Mouse (Mus musculus) adrenal gland, postnatal 25 days (tissue): ENCODE data around the gene Tmem268. TPM values are rescaled to one million over a fixed set of nuclear protein-coding genes. Genes with fewer than 3 reads are reported as not detected.

Experiments
- DNase-seq: peaks from one replicate; pipeline ENCODE4 v3.0.0; 2021; ENCODE audit warnings: mixed read lengths
- total RNA-seq: library from RNA; stranded (reverse); gene quantifications from 2 replicates; pipeline ENCODE4 v1.2.3, GENCODE M21; 2021

Tmem268 gene
- total RNA-seq, 1 experiment from 2014 or later: 19.8 TPM

DNA sequence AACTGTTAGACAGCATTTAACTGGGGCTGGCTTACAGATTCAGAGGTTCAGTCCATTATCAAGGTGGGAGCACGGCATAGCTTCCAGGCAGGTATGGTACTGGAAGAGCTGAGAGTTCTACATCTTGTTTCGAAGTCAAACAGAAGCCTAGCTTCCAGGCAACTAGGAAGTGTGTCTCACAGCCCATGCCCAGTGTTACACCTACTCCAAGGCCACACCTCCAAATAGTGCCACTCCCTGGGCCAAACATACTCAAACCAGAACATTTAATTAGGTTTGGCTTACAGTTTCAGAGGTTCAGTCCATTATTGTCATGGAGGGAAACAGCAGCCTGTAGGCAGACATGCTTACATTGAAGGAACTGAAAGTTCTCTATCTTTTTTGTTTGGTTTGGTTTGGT is 3.5 kb upstream of the Tmem268 start:
- DNase-seq: no peak

DNA sequence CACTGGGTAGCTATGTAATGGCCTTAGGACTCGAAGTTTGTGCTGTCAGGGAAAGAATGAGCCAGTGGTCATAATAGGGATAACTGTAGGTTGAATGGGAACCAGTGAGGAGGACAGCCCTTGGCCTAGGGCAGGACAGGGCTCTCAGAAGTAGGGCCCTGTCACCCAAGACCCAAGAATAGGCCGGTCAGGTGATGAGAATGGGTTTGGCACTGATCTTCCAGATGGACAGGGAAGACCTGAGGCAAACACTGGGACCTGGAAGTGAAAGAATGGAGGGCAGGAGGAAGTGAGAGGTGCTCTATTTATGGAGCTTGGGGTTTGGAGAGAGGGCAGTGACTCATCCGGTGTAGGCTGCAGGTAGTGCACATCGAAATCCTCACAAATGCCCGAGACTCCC is 1.9 kb upstream of the Tmem268 start:
- no peak for DNase-seq

DNA sequence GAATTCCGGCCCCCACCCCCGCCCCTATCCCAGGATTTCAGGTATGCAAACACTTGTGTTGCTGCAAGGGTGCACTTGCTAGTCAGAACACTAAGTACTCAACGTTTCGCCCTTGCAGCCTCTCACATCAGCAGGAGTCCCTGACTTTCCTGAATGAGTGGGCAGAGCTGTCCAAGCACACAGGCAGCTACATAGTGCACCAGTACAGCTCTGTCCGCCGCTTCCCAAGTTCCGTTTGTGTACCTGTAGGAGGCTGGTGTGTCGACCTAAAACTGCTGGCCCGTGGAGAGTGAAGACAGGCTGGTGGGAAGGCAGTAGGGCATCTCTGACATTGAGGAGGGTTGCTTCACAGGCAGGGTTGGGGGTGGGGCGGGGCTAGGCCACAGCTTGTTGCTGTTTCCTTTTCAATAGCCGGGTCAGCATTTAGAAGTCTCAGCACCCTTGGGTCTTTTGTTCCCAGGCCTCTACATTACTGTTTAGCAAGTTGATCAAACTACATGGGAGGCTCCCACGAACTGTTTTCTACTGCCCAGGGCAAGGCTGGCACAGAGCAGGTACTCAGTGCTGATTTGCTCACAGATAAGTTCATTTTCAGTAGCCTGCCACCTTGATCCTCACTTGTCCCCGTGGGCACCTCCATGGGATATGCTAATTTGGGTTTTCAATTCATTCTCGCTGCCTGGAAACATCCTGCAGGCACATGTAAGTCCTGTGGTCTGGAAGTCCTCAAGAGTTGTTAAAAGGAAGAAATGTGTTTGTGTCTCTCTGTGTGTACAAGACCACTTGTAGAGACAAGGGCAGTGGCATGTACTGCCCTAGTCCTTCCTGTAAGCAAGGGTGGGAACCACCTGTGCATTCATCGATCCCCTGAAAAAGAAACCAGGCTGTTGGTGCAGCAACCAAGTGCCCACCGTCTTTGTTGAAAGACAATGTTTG is 1.2 kb upstream of the Tmem268 start:
- DNase-seq: peak; percentile 28

DNA sequence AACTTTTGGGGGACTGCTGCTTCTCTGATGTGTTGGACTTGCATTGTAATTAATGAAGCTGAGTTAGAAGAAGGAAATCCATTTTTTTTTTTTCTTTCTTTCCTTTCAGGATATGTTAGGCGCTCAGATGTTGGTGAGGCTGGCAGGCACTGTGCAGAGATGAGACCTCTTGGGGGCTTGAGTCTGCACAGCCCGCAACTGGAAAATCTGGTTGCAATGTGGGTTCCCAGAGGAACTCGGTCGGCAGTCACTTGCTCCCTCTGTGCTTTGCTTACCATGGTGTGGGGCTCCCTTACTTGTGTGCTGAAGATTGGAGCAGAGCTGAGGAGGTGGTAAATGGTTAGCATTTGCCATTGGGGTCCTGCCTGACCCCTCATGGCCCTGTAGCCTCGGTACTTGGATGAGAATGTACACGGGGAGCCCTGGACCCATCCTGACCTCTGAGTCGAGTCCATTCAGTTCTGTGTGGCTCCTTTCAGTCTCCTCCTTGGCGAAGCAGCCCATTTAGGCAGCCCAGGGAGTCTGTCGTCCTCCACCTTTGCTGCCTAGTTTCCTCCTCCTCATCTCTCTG is 631 bp downstream of the Tmem268 start:
- no peak for DNase-seq

DNA sequence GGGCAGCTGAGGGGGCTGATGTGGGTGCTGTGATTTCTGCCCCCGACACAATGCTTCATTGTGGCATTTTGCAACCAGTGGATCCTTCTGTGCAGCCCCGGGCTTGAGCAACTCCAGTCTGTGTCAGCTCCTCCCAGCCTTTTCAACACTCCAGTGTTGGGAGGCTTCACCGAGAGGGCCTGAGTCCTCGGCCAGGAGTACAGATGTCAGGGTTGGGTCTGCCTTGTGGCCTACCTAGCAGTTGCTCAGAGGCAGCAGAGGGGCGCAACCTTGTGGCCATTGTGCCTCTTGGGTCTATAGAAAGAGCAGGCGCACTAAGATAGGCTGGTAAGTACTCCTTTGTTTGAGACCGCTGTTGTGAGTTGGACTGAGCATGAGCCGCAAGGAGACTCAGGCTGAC is 1.5 kb downstream of the Tmem268 start:
- no peak for DNase-seq

DNA sequence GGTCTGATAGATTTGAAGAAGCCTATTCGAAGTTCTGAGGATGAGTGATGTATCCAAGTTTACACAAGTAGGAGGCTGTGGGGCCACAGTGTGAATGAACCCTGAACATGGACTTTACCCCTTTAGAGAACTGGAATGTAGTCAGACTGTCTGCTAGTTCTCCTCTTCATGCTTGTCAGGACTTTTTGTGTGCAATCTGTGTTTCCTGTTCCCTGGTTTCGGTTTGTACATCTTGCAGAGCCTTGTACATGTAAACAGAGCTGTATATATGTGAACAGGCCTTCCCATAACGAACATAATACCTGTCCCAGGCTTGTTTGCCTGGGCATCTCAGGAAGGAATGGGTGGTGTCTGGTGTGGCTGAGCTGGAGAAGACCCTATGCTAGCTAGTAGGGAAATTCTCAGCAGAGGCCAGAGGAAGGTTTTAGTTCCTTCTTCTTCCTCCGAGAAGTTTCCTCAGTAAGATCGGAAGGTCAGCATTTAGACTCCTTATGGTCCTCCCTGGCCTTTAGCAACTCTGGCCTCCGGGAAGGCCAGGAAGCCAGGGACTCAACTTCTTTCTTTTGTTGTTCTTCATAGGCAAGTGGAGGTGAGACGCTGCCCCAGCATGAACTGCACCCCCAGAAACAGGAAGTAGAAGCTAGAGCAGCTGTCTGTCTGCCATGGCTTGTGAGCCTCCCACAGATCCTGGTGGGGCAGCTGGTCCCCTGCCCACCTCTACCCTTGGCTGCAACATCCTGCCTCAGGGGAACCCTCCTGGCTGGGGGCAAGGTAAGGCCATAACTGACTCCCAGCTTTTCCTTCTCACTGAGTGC is 3.5 kb downstream of the Tmem268 start:
- DNase-seq: no peak

DNA sequence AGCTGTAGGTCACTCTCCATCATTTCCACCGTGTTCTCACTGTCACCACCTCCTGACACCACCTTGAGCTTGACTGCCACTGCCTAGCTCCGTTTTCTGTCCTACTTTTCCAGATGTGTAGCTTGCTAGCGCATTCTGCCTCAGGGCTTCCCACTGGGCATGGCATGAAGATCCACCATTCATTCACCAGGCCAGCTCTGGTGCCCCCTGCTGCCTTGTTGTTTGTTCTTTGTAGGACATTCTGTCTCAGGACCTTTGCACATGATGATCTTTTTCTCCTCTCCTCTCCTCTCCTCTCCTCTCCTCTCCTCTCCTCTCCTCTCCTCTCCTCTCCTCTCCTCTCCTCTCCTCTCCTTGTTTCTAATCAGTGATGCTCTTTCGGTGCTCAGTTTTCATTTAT is 4.2 kb downstream of the Tmem268 start:
- DNase-seq: no peak

DNA sequence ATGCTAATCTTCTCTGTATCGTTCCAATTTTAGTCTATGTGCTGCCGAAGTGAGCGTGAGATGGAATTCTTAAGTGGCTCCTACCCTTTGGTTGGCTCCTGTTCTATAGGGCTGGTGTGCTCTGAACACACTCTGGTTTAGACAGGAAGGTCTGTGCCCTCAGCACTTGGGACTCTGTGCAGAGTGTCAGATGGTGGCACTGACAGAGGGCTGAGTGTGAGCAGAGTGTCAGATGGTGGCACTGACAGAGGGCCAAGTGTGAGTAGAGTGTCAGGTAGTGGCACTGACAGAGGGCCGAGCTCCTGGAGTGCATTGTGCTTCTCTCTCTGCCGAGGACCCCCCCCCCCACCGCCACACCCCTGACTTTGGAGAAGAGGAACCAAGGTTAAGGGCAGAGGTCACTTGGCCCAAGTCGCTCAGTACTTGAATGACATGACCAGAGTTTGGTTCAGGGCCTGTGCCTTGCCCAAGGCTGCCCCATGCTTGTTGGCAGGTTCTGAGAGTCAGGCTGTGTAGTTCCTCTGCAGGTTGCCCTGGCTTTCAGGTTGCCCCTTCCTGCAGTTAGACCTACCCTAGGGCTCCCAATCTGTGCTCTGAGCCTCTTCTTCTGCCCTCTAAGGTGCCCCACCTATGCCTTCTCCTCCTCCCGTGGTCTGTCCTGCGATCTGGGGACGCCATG is 9.3 kb downstream of the Tmem268 start:
- no peak for DNase-seq

DNA sequence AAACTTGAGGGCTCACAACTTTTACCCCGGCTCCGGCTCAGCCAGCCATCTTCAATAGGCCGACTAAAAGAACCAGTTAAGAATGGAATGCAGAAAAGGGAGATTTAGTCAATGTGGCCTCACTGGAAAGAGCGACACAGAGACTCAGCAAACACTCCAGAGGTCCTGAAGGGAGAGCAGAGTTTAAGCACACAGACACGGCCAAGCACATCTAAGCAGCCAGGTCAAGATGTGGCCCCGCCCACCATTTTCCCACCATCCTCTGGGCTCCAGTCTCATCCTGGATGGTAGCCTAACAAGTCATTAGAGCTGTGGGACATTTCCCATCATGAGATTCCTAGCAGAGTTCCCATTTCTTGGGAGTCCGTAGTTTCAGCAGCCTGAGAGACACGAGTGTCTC is 10.7 kb downstream of the Tmem268 start:
- no peak for DNase-seq

DNA sequence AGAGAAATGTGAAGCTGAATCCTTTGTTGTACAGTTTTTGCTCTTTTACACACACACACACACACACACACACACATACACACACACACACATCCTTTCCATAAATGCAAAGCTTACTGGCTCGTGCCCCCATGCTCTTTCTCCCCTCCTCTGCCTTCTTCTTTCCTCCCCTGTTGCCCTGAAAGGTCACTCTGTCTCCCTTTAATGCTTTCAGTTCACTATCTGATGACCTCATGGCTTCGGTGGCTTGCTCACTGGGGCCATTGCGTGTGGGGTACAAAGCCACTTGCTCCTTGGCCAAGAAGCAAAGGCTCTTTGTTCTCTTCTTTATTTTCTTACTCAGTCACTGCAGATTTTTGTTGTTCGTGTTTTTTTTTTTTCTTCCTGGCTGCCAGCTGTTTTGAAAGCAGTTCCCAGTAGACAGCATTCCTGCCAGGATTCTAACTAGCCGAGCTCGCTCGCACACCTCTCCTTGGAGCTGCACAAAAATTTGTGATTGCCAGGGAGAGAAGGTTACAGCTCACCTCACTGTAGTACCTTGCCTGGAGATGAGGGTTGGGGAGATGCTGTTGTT is 11.7 kb downstream of the Tmem268 start:
- DNase-seq: no peak

DNA sequence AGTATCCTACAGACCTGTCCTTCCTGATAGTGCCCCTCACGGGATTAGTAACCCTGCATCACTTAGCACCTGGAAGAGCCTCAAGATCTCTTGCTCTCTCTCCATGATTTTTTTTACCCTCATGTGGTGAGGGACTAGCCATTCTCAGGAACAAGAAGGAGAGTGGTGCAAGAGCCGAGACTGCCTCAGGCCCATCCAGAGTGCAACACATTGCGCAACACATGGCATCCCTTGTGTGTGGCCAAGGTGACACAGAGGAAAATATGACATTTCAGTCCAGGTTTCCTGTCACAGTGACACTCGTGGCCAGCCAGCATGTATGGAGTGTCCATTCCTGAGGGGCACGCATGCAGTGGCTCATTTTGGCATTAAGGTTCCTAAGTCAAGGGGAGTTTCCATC is 14.0 kb downstream of the Tmem268 start:
- peak; percentile 20 for DNase-seq

DNA sequence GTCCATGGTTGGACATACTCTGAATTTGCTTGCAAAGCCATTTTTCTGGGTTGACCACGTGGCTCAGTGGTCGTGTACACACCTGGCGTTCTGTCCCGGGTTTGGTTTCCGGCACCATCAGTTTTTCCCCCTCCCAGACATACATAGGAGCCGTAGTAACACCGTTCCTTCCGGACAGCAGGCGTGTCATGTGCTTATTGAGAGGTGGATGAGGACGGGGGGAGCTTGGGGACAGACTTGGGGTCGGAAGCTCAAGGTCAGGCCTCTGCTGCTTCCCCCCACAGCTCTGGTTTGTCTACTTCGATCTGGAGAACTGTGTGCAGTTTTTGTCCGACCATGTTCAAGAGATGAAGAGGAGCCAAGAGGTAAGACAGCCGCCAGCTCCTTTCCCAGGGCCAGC is 21.1 kb downstream of the Tmem268 start:
- no peak for DNase-seq

DNA sequence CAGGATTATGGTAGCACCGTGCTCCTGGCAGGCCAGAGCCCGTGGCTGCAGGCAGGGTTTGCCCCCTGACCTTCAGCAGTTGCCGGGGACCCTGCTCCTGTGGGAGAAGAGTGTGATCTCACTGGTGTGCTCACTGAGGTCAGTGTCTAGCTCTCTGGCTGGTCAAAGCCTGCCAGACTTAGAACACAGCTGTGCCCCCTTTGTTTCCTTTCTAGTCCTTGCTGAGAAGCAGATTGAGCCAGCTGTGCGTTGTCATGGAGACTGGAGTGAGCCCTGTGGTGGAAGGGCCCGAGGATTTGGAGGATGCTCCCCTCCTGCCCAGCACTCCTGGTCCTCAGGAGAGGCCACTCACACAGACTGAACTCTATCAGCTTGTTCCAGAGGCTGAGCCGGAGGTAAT is 21.5 kb downstream of the Tmem268 start:
- no peak for DNase-seq

DNA sequence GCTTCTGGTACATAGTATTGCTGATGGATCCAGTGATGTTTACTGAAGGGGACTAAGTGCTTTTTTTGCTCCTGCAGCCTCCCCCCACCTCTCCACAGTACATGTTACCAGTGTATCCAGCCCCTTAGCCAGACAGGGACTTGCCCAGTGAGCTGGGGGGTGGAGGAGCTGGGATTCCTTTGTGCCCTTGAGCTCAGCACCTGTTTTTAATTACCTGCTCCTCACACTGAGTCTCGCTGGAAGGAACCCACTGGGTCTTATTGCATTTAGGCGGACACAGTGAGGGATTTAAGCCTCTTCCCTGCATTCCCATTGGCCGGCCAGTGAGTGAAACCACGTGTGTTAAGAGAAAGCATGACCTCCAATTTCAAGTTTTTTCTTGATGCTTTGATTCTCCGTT is 24.0 kb downstream of the Tmem268 start:
- no peak for DNase-seq

DNA sequence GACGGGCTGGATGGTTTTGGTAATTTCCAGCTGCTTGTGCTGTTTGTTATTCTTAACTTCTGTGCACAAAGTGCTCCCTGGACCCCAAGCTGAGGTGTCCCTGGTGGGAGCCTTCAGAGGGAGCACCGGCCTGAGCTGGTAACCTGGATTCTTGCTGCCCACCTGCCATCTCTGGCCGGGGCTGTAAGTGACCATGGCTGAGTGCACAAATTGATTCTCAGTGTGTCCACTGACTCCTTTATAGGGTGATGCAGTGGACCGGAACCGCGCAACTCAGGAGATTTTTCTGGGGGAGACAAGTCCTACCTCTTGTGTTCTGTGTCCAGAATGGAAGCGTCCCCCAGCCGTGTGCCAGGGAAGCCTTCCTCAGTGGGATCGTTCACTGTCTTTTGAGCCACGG is 26.6 kb downstream of the Tmem268 start:
- no peak for DNase-seq

DNA sequence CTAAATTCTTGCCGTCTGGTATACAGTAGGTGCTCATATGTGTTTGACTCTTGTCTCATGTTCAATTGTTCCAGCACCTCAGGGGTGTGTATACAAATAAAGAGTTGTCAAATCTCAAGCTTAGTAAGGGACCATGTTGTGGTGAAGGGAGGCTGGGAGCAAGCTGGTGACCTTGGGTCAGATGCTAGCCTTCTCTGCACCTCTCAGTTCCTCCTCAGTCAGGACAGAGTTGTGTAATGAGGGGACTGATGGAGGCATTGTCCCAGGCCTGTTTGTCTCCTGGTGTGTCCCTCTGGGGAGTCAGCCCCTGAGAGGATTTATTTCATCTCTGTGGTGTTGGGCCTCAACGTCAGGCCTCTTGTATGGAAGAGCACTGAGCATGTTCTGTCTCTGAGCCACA is 27.7 kb downstream of the Tmem268 start:
- DNase-seq: no peak

DNA sequence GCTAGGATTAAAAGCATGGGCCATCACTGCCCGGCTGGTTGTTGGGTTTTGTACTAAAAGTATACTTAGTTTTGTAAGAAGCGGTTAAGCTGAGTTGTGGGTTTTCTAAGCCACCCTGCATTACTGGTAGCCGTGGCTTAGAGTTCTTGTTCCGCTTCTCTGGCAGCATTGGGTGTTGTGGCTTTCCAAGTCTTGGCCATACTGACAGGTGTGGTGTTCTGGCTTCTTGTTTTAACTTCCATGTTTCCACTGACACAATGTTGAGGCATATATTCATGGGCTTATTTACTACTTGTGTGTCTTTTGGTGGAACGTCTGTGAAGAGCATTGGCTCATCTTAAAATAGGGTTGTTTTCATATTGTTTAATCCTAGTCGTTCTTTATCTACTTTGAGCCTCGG is 31.4 kb downstream of the Tmem268 start:
- no peak for DNase-seq

DNA sequence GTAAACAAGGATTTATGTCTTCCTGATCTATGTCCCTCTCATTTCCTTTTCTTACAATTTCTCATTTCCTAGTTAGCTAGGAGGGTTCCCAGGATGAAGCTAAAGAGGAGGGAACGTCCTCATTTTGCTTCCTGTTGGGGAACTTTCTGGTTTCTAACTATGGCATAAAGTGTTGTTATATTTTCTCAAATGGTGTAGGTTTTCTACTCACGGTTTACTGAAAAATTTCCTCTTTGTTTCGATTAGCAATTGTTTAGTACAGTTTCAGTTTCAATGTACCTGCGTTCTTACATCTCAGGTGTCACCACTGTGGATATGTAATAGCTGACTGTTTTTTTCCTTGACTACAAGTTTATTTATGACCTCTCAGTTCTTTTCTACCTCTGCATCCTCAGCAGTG is 32.0 kb downstream of the Tmem268 start:
- DNase-seq: no peak

DNA sequence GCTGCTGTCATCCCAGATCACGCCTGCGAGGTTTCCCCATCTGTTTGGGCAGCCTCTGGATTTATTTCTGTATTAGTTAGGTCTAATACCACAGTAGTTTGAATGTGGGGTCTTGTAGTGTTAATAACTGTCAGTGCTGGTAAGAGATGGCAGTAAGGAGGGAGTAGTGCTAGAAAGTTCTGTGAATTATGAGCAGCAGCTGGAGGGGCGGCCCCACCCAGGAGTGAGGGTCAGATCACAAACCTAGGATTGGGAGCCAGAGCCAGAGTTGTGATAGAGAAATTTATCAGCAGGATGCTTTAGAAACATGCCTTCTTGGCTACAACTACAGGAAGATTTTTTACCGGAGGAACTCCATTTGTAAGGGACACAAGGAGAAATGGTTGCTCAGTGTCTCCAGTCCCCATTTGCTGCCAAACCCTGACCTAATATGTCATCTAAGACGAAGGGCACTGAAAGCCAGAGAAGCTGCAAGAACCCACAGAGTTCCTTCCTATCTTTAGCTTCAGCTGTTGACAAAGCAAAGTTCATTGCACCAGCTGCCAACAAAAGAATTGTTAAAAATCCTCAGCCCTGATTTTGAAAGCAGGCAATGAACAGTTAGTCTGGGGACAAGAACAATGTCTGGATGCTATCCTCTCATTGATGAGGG is 36.0 kb downstream of the Tmem268 start:
- DNase-seq: no peak

DNA sequence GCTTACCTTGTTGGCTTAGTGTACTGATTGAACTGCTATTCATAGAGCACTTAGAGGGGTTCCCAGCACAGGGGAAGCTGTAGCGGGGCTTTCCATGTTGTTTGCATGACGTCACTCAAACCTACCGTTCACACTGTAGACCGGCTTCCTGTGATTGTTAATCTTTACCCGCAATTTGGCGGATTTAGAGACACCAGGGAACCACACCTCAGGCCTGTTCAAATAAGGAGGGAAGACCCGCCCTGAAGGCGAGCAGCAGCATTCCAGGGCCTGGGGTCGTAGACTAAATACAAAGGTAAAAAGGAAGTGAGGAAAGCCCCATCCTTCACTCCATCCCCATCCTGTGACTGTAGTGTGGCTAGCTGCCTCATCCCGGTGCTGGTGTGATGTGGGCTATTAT is 36.7 kb downstream of the Tmem268 start:
- no peak for DNase-seq

DNA sequence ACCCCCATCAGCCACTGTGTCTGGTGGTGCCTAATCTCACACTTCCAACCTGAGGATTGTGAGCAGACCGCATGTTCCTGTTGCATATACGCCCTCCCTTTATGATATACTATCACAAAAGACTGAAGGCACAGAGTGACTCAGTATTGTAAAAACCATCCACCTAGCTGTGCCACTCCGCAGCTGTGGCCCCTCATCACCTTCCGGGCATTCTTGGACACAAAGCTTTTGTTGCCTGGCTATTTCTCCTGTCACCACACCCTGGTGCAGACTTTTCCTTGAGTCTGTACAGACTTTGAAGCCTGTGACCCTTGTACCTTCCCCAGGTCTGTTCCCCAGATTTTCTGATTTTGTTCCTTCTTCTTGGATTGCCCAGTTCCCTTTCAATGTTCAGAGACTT is 37.4 kb downstream of the Tmem268 start:
- DNase-seq: no peak

DNA sequence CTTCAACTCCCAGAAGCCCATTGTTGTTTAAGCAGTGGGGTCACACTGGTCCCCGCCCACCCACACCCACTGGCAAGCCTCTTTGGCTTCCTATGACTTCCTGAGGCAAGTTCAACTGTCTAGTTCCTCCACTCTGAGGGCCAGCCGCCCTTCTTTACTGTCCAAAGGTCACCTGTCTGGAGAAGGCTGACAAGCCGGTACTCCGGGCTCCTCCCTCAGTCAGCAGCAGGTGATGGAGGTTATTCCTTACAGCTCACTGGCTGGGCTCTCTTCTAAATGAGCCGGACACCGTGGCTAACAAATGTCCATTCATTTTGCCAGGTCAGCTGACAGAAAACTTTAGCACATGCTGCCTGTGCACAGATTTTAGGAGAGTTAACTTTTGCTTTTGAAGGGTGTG is 42.2 kb downstream of the Tmem268 start:
- no peak for DNase-seq
